Mouse (Mus musculus): ENCODE results near the gene Relb. TPM values are rescaled to one million over a fixed set of nuclear protein-coding genes. Genes with fewer than 3 reads are reported as not detected.
A peak's percentile ranks its signal among the peaks of the same experiment; 100 is the strongest.

Gene Relb
- polyA plus RNA-seq, 1 experiment from 2014 or later, result 1.5 TPM

- H3K27ac ChIP-seq, result no peak within 1 kb of the TSS
- H3K9ac ChIP-seq, result peak within 1 kb of the TSS; percentile 38; the same call in 1 of the 2 replicates
- no peaks in the 10 kb centered on the region for H3K9me3 ChIP-seq (replicated peaks)
- H3K4me1 ChIP-seq, result peaks cover 19% of the 10 kb centered on the region
- 1% methylated on average over 56 of the region's 56 CpGs for WGBS
- no peak for ATAC-seq
- H3K4me2 ChIP-seq, result peak within 1 kb of the TSS; percentile 57
- peaks cover 28% of the 10 kb centered on the region for H3K36me3 ChIP-seq (ENCODE audit: poor library complexity, severe bottlenecking)
- H3K4me3 ChIP-seq, result peak within 1 kb of the TSS; percentile 33
- peaks cover 57% of the 10 kb centered on the region for H3K27me3 ChIP-seq
Observed at GRCm38 (mm10) chr7:19577141-19577852, 51.9 kb downstream of the Relb start, which contains the start of the genes Zfp296 and Gemin7. Gene Zfp296, plus strand, starts transcription at chr7:19577287. Gene Gemin7, minus strand, starts transcription at chr7:19577595.

DNA sequence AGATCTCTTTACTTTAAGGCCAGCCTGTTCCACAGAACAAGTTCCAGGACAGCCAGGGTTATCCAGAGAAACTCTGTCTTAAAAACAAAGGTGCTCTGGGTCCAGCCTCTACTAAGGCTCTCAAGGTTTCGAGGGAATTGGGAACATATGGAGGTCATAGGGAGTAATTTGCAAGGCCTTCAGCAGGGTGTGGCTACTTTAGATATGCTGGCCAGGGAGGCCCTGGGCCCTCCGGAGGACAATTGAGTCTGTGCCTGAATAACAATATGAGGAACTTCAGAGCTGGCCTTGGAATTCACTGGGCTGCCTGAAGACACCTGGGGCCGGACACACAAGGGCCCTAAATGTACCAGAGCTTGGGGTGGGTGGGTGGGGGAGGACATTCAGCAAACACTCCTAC lies 53.7 kb downstream of the Relb start:
- no peaks in the 10 kb centered on the region for H3K9me3 ChIP-seq (replicated peaks)
- H3K27ac ChIP-seq, result no peak overlapping the region
- H3K36me3 ChIP-seq (ENCODE audit: poor library complexity, severe bottlenecking), result peaks cover 11% of the 10 kb centered on the region
- 67% methylated on average over 3 of the region's 3 CpGs for WGBS
- no peak for ATAC-seq
- H3K4me1 ChIP-seq, result peaks cover 28% of the 10 kb centered on the region
- peaks cover 57% of the 10 kb centered on the region for H3K27me3 ChIP-seq
- no peak overlapping the region for H3K9ac ChIP-seq
- no peak overlapping the region for H3K4me2 ChIP-seq
- no peak overlapping the region for H3K4me3 ChIP-seq

DNA sequence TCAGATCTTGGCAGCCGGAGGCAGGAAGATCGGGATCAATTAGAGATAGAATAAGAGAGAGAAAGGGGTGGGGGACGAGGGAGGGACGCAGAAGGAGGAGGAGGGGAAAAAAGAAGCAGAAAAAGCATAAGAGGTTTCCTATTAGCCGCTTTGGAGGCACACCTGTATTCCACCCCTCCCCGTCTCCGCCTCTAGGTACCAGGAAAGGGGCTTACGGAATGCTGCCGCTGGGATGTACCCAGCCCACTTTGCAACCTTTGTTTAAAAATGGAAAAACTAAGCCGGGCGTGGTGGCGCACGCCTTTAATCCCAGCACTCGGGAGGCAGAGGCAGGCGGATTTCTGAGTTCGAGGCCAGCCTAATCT lies 55.5 kb downstream of the Relb start:
- WGBS, result 25% methylated on average over 16 of the region's 16 CpGs
- H3K27ac ChIP-seq, result no peak overlapping the region
- ATAC-seq, result no peak; the same call in 1 of the 2 replicates

DNA sequence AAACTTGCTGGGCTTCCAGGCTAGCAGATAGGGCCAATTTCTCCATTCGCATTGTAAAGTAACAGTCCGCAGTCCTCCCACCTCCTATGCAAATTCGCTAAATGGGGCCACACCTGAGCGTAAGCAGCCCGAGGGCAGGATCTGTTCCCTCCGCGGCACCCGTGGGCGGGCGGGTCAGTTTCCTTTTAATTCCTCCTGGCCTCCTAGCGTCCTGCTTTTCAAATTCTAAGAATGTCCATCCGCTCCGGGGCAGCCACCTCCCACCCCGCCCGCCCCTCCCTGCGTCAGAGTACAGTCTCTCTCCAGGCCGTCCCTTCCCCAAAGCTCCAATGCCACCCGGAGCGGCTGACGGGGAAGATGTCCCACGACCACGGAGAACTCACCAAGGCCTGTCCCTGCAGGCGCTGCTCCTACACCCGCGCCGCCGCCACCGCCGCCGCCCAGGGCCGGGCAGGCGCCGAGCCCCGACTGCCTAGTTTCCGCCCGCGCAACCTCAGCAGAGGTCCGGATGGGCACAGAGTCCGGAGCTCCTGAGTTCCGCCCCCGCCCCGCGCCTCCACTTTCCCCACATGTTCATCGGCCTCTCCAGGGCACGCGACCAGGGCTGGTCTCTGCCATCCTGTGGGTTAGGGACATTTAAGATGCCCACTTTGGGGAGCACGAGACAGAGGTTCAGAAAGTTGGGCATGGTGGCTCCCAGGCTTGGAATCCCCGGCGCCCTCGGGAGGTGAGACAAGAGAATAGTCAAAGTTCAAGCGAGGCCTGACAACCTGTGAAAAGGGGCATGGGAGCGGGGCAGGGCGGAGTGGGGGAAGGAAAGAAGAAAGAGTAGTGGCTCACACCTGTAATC lies 56.1 kb downstream of the Relb start:
- peaks cover 28% of the 10 kb centered on the region for H3K4me1 ChIP-seq
- peak overlapping the region; percentile 69 for H3K27ac ChIP-seq
- peaks cover 18% of the 10 kb centered on the region for H3K36me3 ChIP-seq (ENCODE audit: poor library complexity, severe bottlenecking)
- 1% methylated on average over 53 of the region's 53 CpGs for WGBS
- peak; percentile 90 for ATAC-seq
- H3K9me3 ChIP-seq (replicated peaks), result no peaks in the 10 kb centered on the region
- H3K9ac ChIP-seq, result peak overlapping the region; percentile 83
- peaks cover 36% of the 10 kb centered on the region for H3K27me3 ChIP-seq
- peak overlapping the region; percentile 75 for H3K4me3 ChIP-seq
- peak overlapping the region; percentile 79 for H3K4me2 ChIP-seq

More for the DNA sequence above, 55.5 kb downstream of the Relb start:
- Histone ChIP-seq H3K9ac (peak overlapping the region; percentile 83), H3K36me3 (ENCODE audit: poor library complexity, severe bottlenecking) (peaks cover 15% of the 10 kb centered on the region), H3K4me3 (peak overlapping the region; percentile 75), H3K4me2 (peak overlapping the region; percentile 79), H3K27me3 (peaks cover 42% of the 10 kb centered on the region), H3K9me3 (replicated peaks) (no peaks in the 10 kb centered on the region), H3K4me1 (peaks cover 28% of the 10 kb centered on the region)

GRCm38 (mm10) chr7:19569647-19570046 lies 59.6 kb downstream of the Relb start:
- Histone ChIP-seq H3K4me2 (no peak overlapping the region), H3K36me3 (ENCODE audit: poor library complexity, severe bottlenecking) (peaks cover 37% of the 10 kb centered on the region), H3K27me3 (peaks cover 2% of the 10 kb centered on the region), H3K27ac (no peak overlapping the region), H3K9me3 (replicated peaks) (no peaks in the 10 kb centered on the region), H3K9ac (no peak overlapping the region), H3K4me1 (peaks cover 19% of the 10 kb centered on the region), H3K4me3 (no peak overlapping the region)
- no peak for ATAC-seq
- 87% methylated on average over 3 of the region's 3 CpGs for WGBS

DNA sequence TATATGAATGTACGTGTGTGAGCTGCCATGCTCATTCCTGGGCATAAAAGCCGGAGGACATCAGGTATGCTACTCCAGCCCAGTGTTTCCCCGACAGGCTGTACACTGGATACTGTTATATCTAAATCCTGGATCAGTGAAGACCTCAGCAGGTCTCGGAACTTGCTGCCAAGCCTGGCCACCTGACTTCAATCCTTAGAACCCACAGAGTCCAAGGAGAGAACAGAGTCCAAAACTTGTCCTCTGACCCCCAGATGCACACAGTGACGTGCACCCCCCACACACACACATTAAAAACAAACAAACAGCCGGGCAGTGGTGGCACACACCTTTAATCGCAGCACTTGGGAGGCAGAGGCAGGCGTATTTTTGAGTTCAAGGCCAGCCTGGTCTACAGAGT lies 61.8 kb downstream of the Relb start:
- peaks cover 22% of the 10 kb centered on the region for H3K4me1 ChIP-seq
- no peak overlapping the region for H3K4me3 ChIP-seq
- 92% methylated on average over 8 of the region's 8 CpGs for WGBS
- no peaks in the 10 kb centered on the region for H3K27me3 ChIP-seq
- ATAC-seq, result no peak
- no peak overlapping the region for H3K9ac ChIP-seq
- no peak overlapping the region for H3K4me2 ChIP-seq
- H3K36me3 ChIP-seq (ENCODE audit: poor library complexity, severe bottlenecking), result peaks cover 48% of the 10 kb centered on the region
- no peak overlapping the region for H3K27ac ChIP-seq
- 0 out of 2 replicates have a peak, but pooled peaks cover 5% of the 10 kb centered on the region for H3K9me3 ChIP-seq (replicated peaks)

- Histone ChIP-seq H3K9ac (no peak overlapping the region), H3K36me3 (ENCODE audit: poor library complexity, severe bottlenecking) (peaks cover 48% of the 10 kb centered on the region)
- whole genome bisulfite sequencing, result 94% methylated on average over 2 of the region's 2 CpGs
Observed at GRCm38 (mm10) chr7:19565803-19566202, 63.4 kb downstream of the Relb start.

GRCm38 (mm10) chr7:19564455-19564854 lies 64.8 kb downstream of the Relb start:
- Histone ChIP-seq H3K9me3 (replicated peaks) (0 out of 2 replicates have a peak, but pooled peaks cover 5% of the 10 kb centered on the region), H3K9ac (no peak overlapping the region), H3K4me2 (no peak overlapping the region), H3K4me1 (peaks cover 32% of the 10 kb centered on the region), H3K4me3 (no peak overlapping the region), H3K36me3 (ENCODE audit: poor library complexity, severe bottlenecking) (peaks cover 40% of the 10 kb centered on the region), H3K27ac (no peak overlapping the region), H3K27me3 (no peaks in the 10 kb centered on the region)
- 88% methylated on average over 4 of the region's 4 CpGs for WGBS
- no peak for ATAC-seq

More at GRCm38 (mm10) chr7:19565803-19566202, 63.4 kb downstream of the Relb start:
- ATAC-seq, result no peak
- no peak overlapping the region for H3K27ac ChIP-seq
- no peak overlapping the region for H3K4me3 ChIP-seq
- H3K4me1 ChIP-seq, result peaks cover 19% of the 10 kb centered on the region
- 0 out of 2 replicates have a peak, but pooled peaks cover 5% of the 10 kb centered on the region for H3K9me3 ChIP-seq (replicated peaks)
- no peaks in the 10 kb centered on the region for H3K27me3 ChIP-seq
- H3K4me2 ChIP-seq, result no peak overlapping the region

DNA sequence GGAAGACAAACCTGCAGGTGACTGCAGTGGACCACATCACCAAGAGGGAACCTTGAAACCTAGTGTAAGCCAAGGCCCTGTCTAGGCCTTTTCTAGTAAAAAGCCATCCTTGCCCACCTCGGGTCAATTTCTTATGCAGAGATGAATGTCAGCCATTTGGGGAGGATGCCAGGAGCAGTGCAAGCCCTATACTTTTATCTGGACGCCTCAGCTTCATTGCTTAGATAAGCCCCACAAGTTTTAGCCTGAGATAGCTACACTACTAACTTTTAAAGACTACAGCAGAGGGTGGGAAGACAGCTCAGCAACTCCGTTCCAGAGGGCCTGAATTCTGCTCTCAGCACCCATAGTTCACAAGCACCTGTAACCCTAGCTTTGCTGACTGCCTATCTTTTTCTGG lies 65.4 kb downstream of the Relb start:
- Histone ChIP-seq H3K9me3 (replicated peaks) (0 out of 2 replicates have a peak, but pooled peaks cover 5% of the 10 kb centered on the region), H3K4me1 (peaks cover 38% of the 10 kb centered on the region), H3K36me3 (ENCODE audit: poor library complexity, severe bottlenecking) (peaks cover 34% of the 10 kb centered on the region), H3K4me2 (peak overlapping the region; percentile 99; the same call in 1 of the 2 replicates), H3K27me3 (no peaks in the 10 kb centered on the region), H3K27ac (no peak overlapping the region), H3K9ac (no peak overlapping the region), H3K4me3 (peak overlapping the region; percentile 94; the same call in 1 of the 2 replicates)
- WGBS, result 94% methylated on average over 3 of the region's 3 CpGs
- ATAC-seq, result no peak

DNA sequence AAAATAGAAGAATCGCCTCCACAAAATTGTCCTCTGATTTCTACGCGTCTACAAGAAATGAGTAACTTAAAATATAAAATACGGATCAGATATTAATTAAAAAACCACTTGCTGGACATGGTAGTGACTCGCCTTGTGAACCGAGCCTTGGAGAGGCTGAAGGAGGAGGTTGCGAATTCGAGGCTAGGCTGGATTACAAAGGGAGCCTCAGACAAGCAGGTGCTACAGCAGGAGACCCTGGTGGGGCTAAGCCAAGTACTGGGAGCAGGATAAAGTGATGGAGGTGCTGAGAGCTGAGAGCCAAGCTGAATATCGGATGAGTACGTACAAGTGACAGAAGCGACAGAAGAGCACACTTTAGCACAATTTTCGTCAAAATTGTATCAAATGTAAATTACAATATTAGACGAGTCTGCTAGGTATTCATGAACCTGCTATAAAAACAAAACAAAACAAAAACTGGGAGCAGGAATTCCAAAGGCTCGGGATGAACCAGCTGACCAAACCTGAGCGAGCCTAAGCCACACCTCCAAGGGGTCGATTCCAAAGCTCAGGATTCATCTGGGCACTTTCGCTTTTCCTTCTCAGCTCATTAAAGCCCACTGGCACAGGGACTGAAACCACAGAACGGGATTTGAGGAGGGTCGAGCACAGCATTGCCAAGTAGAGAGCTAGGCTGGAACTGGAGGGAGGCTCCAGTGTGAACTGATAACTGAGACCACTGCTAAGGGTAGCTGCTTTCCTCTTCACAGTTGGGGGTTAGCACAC lies 66.4 kb downstream of the Relb start, which contains the start of gene Ppp1r37:
Gene Ppp1r37, minus strand, starts transcription at position 434 of the 768 bp plus-strand sequence.
- ATAC-seq, result peak; percentile 40
- H3K27ac ChIP-seq, result peak within 1 kb of the TSS; percentile 92

More for the DNA sequence above, 66.4 kb downstream of the Relb start, which contains the start of gene Ppp1r37:
- H3K4me3 ChIP-seq, result peak within 1 kb of the TSS; percentile 94
- H3K4me2 ChIP-seq, result peak within 1 kb of the TSS; percentile 99
- peak within 1 kb of the TSS; percentile 98 for H3K9ac ChIP-seq
- peaks cover 33% of the 10 kb centered on the region for H3K36me3 ChIP-seq (ENCODE audit: poor library complexity, severe bottlenecking)
- H3K9me3 ChIP-seq (replicated peaks), result 0 out of 2 replicates have a peak, but pooled peaks cover 5% of the 10 kb centered on the region
- WGBS, result 2% methylated on average over 19 of the region's 19 CpGs
- peaks cover 47% of the 10 kb centered on the region for H3K4me1 ChIP-seq
- no peaks in the 10 kb centered on the region for H3K27me3 ChIP-seq

Measured in forebrain, embryonic 13.5 days (tissue).